Mouse (Mus musculus) stomach, postnatal 0 days (tissue): ENCODE measurements around the gene Spint3. TPM values are rescaled to one million over a fixed set of nuclear protein-coding genes. Genes with fewer than 3 reads are reported as not detected.
"Not testable (repeated sequence)": the region's sequence is repeated elsewhere in the genome, so short reads cannot be mapped to it uniquely, and the experiment has no call there.

Experiments
- ATAC-seq: fragments of 200-750 bp; cut with Nextera tagmentation; 2 replicates; pipeline ENCODE4 v1.8.0; 2017; ENCODE audit not compliant: low FRiP score, low TSS enrichment
- DNase-seq: peaks from one replicate; pipeline ENCODE4 v3.0.0-alpha.2; 2016; ENCODE audit warnings: low spot score
- H3K27ac ChIP-seq: fragments of 300-500 bp; sonication (generic); replicated peaks from 2 replicates; pipeline ENCODE4 v1.5.1; 2014; ENCODE audit warnings: mild to moderate bottlenecking, control low read depth
- H3K27me3 ChIP-seq: fragments of 300-500 bp; sonication (generic); 2 replicates; pipeline ENCODE4 v1.6.1; 2014; ENCODE audit warnings: low read length; ENCODE audit not compliant: control insufficient read depth, insufficient read depth
- H3K36me3 ChIP-seq: fragments of 300-500 bp; sonication (generic); 2 replicates; pipeline ENCODE4 v1.6.1; 2014; ENCODE audit warnings: low read length, mixed read lengths; ENCODE audit not compliant: control insufficient read depth, insufficient read depth
- H3K4me1 ChIP-seq: fragments of 300-500 bp; sonication (generic); replicated peaks from 2 replicates; pipeline ENCODE4 v1.6.1; 2014; ENCODE audit warnings: antibody characterized with exemption; ENCODE audit not compliant: control insufficient read depth, insufficient read depth
- H3K4me2 ChIP-seq: fragments of 300-500 bp; sonication (generic); replicated peaks from 2 replicates; pipeline ENCODE4 v1.6.1; 2014; ENCODE audit warnings: low read depth, mild to moderate bottlenecking, control low read depth, moderate library complexity
- H3K4me3 ChIP-seq: fragments of 300-500 bp; sonication (generic); 2 replicates; pipeline ENCODE4 v1.5.1; 2014; ENCODE audit warnings: low read depth, low read length, control low read depth
- H3K9ac ChIP-seq: fragments of 300-500 bp; sonication (generic); 2 replicates; pipeline ENCODE4 v1.6.1; 2014; ENCODE audit warnings: mild to moderate bottlenecking, low read length, control low read depth, mixed read lengths
- H3K9me3 ChIP-seq: fragments of 300-500 bp; sonication (generic); 2 replicates; pipeline ENCODE4 v1.6.1; 2016; ENCODE audit warnings: low read length; ENCODE audit not compliant: control insufficient read depth
- CTCF ChIP-seq: IDR thresholded peaks from 2 replicates; pipeline ENCODE4 v1.5.1; 2016; ENCODE audit warnings: antibody characterized with exemption, low read depth, mild to moderate bottlenecking, moderate library complexity
- EP300 ChIP-seq: optimal IDR thresholded peaks from 2 replicates; pipeline ENCODE3; 2016; ENCODE audit warnings: antibody characterized with exemption
- WGBS: fragments of 180-500 bp; shearing (Covaris S2); extraction: QIAGEN DNeasy Blood & Tissue Kit; methylation state at CpG from one replicate; pipeline ENCODE4 v1.1.7; 2014; 5-methylcytosine and 5-hydroxymethylcytosine counted together
- polyA plus RNA-seq: library from polyadenylated mRNA; unstranded; fragments of >200 nt; fragmentation: Nextera tagmentation; extraction: Ambion mirVana; gene quantifications from 2 replicates; pipeline ENCODE4 v1.2.1, GENCODE M21; 2015

Gene Spint3
- not detected in 2 replicates for polyA plus RNA-seq

DNA sequence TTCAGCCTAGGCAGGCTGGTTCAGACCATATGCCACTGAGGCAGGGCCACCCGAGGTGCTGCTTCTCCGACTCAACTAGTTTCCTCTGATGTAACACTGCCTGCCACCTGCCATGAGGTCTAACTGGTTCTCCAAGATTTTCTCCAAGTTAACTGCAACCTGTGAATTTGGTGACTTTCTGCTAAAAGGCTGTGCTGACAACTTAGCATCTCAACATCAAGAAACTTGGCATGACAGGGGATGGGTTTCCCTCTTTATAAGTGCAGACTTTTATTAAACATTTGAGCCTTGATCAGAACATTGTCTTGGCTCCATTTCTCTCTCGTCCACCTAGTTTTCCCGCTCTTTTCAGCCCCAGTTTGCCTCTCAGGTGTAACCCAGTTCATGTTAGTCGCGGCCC, at the start of gene Spint3:
Spint3 (minus strand) TSS at position 101 of the 400 bp plus-strand sequence.
- H3K9me3 ChIP-seq, H3K9ac ChIP-seq: not testable (repeated sequence)
- 81% methylated on average over 6 of the region's 6 CpGs for WGBS

DNA sequence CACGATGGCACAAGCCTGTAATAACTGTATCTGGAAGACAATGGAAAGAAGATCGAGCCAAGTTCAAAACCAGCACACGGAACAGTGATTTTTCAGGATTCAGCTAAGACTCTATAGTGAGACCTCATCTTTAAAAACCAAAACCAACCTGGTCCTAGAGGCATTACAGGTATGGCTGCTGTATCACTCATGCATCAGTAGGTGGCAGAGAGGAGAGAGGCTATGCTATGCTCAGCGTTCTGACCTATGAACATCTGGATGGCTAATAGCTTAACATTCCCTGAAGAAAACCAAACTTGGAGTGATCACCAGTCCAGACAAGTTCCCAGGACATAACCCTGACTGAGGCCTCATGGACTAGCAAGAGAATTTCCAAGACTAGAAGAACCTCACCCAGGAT, 48.5 kb upstream of the Spint3 start:
- Histone ChIP-seq H3K36me3 (no peaks in the 10 kb centered on the region), H3K9me3 (no peaks in the 10 kb centered on the region), H3K27ac (no peak overlapping the region), H3K4me3 (no peak overlapping the region), H3K9ac (no peak overlapping the region), H3K4me2 (no peak overlapping the region), H3K4me1 (no peaks in the 10 kb centered on the region), H3K27me3 (no peaks in the 10 kb centered on the region)
- WGBS, result 78% methylated on average over 4 of the region's 4 CpGs
- DNase-seq, result no peak
- TF ChIP-seq EP300 (no peak), CTCF (peak; percentile 45)
- no peak for ATAC-seq

More for the DNA sequence above, at the start of gene Spint3:
- not testable (repeated sequence) for DNase-seq, H3K36me3 ChIP-seq, H3K27ac ChIP-seq, ATAC-seq, H3K4me1 ChIP-seq, H3K4me2 ChIP-seq, H3K4me3 ChIP-seq, H3K27me3 ChIP-seq

DNA sequence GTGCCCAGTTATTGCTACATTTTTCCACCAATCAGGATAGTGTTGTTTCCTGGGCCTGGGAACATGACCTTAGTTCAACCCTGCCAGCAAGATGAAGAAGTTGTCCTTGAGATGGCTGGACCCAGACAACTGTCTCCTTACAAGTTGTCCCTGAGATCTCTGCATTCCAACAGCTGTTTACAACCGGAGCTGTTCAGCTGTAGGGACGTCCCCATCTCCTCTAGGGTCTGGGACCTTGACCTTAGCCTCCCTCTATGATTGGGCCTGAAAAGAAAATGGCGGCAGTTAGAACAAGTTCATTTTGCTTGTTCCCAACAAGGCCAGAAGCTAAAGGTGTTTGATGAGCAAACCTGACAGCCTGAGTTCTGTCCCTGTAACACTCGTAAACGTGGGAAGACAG, 45.8 kb upstream of the Spint3 start:
- Histone ChIP-seq H3K4me3 (no peak overlapping the region), H3K27ac (no peak overlapping the region), H3K36me3 (no peaks in the 10 kb centered on the region), H3K4me1 (no peaks in the 10 kb centered on the region), H3K9ac (no peak overlapping the region), H3K9me3 (no peaks in the 10 kb centered on the region), H3K27me3 (no peaks in the 10 kb centered on the region), H3K4me2 (no peak overlapping the region)
- 71% methylated on average over 5 of the region's 5 CpGs for WGBS
- ATAC-seq (no peak), DNase-seq (no peak)
- no peak for TF ChIP-seq EP300
- no peak for TF ChIP-seq CTCF

GRCm38 (mm10) chr2:164615386-164615785, 42.1 kb upstream of the Spint3 start:
- ATAC-seq (no peak), DNase-seq (no peak)
- H3K4me2 ChIP-seq, result no peak overlapping the region
- no peaks in the 10 kb centered on the region for H3K4me1 ChIP-seq
- H3K9me3 ChIP-seq, result no peaks in the 10 kb centered on the region
- H3K36me3 ChIP-seq, result no peaks in the 10 kb centered on the region
- H3K4me3 ChIP-seq, result no peak overlapping the region
- WGBS, result 86% methylated on average over 3 of the region's 3 CpGs
- H3K27ac ChIP-seq, result no peak overlapping the region
- TF ChIP-seq CTCF, result no peak
- no peak for TF ChIP-seq EP300
- H3K9ac ChIP-seq, result no peak overlapping the region
- H3K27me3 ChIP-seq, result no peaks in the 10 kb centered on the region

GRCm38 (mm10) chr2:164613471-164613870, 40.2 kb upstream of the Spint3 start, which contains the start of the genes Wfdc6b and Wfdc8:
Gene Wfdc6b (plus strand): TSS chr2:164613522.
Gene Wfdc8 (minus strand): TSS chr2:164613626.
- not testable (repeated sequence) for H3K27me3 ChIP-seq, H3K9me3 ChIP-seq, H3K4me1 ChIP-seq, H3K27ac ChIP-seq, DNase-seq, H3K4me2 ChIP-seq, ATAC-seq, H3K9ac ChIP-seq, H3K36me3 ChIP-seq, H3K4me3 ChIP-seq
- WGBS, result 44% methylated on average over 8 of the region's 8 CpGs

GRCm38 (mm10) chr2:164608781-164609180, 35.5 kb upstream of the Spint3 start:
- Histone ChIP-seq H3K27me3 (no peaks in the 10 kb centered on the region), H3K9ac (no peak overlapping the region), H3K9me3 (no peaks in the 10 kb centered on the region), H3K4me2 (no peak overlapping the region), H3K4me3 (no peak overlapping the region), H3K36me3 (no peaks in the 10 kb centered on the region), H3K27ac (no peak overlapping the region), H3K4me1 (no peaks in the 10 kb centered on the region)
- ATAC-seq, result no peak
- TF ChIP-seq CTCF (no peak), EP300 (no peak)
- no peak for DNase-seq
- WGBS, result 67% methylated on average over 6 of the region's 6 CpGs
